Mouse (Mus musculus) B cell, adult 2 months (primary cell): ENCODE results near the gene Snph.

Source experiments
- DNase-seq, 2 experiments: peaks; one replicate each; pipeline ENCODE4 v3.0.0; 2022

Snph gene

GRCm38 (mm10) chr2:151598068-151598467, 34.3 kb downstream of the Snph start:
- DNase-seq = no peak

GRCm38 (mm10) chr2:151587306-151587705, 45.1 kb downstream of the Snph start:
- no peak for DNase-seq

GRCm38 (mm10) chr2:151586807-151587206, 45.6 kb downstream of the Snph start:
- no peak for DNase-seq

GRCm38 (mm10) chr2:151585934-151586333, 46.5 kb downstream of the Snph start:
- no peak for DNase-seq

GRCm38 (mm10) chr2:151580945-151581344, 51.4 kb downstream of the Snph start:
- no peak for DNase-seq

GRCm38 (mm10) chr2:151579183-151579582, 53.2 kb downstream of the Snph start:
- DNase-seq = no peak

GRCm38 (mm10) chr2:151575699-151576389, 56.5 kb downstream of the Snph start:
- peak; percentile 27 to 29 for DNase-seq

GRCm38 (mm10) chr2:151575119-151575698, 57.2 kb downstream of the Snph start:
- DNase-seq = peak; percentile 23 to 43

- no peak for DNase-seq
Measured at GRCm38 (mm10) chr2:151574607-151575006, 57.8 kb downstream of the Snph start.

- DNase-seq = no peak
Measured at GRCm38 (mm10) chr2:151573667-151574066, 58.7 kb downstream of the Snph start.

- DNase-seq = no peak
Measured at GRCm38 (mm10) chr2:151571873-151572700, 60.3 kb downstream of the Snph start, which contains the start of gene Sdcbp2. TSS of gene Sdcbp2 (plus strand) at chr2:151572622.

GRCm38 (mm10) chr2:151569452-151569851, 62.9 kb downstream of the Snph start:
- no peak for DNase-seq

GRCm38 (mm10) chr2:151566856-151567255, 65.5 kb downstream of the Snph start:
- no peak for DNase-seq

- no peak for DNase-seq
Measured at GRCm38 (mm10) chr2:151564986-151565385, 67.4 kb downstream of the Snph start.

GRCm38 (mm10) chr2:151564006-151564405, 68.4 kb downstream of the Snph start:
- DNase-seq = no peak

GRCm38 (mm10) chr2:151562930-151563921, 69.2 kb downstream of the Snph start:
- no peak for DNase-seq

- no peak for DNase-seq
Measured at GRCm38 (mm10) chr2:151549615-151550121, 82.7 kb downstream of the Snph start.

- DNase-seq = no peak
Measured at GRCm38 (mm10) chr2:151546571-151546970, 85.8 kb downstream of the Snph start.

GRCm38 (mm10) chr2:151544673-151545072, 87.7 kb downstream of the Snph start:
- no peak for DNase-seq

GRCm38 (mm10) chr2:151543063-151543895, 89.1 kb downstream of the Snph start:
- peak; percentile 15 to 26 for DNase-seq
